Mouse (Mus musculus): ENCODE results near the gene Olfr1395. TPM values are rescaled to one million over a fixed set of nuclear protein-coding genes. Genes with fewer than 3 reads are reported as not detected.
"Not testable (repeated sequence)": the region's sequence is repeated elsewhere in the genome, so short reads cannot be mapped to it uniquely, and the experiment has no call there.

Olfr1395 gene
- polyA plus RNA-seq, 1 experiment from 2014 or later: not detected

GRCm38 (mm10) chr11:49183172-49183571 lies 41.1 kb downstream of the Olfr1395 start:
- Histone ChIP-seq H3K27ac (replicated peaks) (no peak overlapping the region), H3K4me1 (no peaks in the 10 kb centered on the region), H3K4me3 (no peak overlapping the region), H3K9ac (replicated peaks) (no peak overlapping the region), H3K27me3 (no peaks in the 10 kb centered on the region), H3K9me3 (no peaks in the 10 kb centered on the region), H3K36me3 (no peaks in the 10 kb centered on the region), H3K4me2 (replicated peaks) (no peak overlapping the region)
- ATAC-seq (replicated peaks): no peak
- WGBS: 72% methylated on average over 1 of the region's 1 CpGs

DNA sequence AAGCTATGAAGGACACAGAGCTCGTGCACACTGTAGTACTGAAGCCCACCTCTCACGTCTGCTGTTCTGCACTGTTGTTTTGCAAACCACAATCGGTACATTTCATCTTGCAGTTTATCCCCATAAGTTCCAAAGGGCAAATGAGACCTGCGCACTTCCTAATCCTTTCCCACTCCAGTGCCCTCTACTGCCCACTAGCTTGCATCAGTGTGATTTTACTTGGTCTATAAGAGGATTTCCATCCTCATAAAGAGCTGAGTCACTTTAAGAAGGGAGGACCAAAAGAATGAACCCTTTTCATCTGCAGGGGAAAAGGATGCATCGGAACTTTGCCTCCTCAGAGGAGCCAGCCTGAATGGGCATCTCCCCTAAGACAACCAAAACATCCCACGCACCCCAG lies 44.4 kb downstream of the Olfr1395 start:
- H3K4me2 ChIP-seq (replicated peaks): no peak overlapping the region
- H3K9me3 ChIP-seq: no peaks in the 10 kb centered on the region
- no peaks in the 10 kb centered on the region for H3K27me3 ChIP-seq
- H3K36me3 ChIP-seq: no peaks in the 10 kb centered on the region
- WGBS: 80% methylated on average over 6 of the region's 6 CpGs
- H3K9ac ChIP-seq (replicated peaks): no peak overlapping the region
- no peak for ATAC-seq (replicated peaks)
- no peak overlapping the region for H3K4me3 ChIP-seq
- no peaks in the 10 kb centered on the region for H3K4me1 ChIP-seq
- H3K27ac ChIP-seq (replicated peaks): no peak overlapping the region

DNA sequence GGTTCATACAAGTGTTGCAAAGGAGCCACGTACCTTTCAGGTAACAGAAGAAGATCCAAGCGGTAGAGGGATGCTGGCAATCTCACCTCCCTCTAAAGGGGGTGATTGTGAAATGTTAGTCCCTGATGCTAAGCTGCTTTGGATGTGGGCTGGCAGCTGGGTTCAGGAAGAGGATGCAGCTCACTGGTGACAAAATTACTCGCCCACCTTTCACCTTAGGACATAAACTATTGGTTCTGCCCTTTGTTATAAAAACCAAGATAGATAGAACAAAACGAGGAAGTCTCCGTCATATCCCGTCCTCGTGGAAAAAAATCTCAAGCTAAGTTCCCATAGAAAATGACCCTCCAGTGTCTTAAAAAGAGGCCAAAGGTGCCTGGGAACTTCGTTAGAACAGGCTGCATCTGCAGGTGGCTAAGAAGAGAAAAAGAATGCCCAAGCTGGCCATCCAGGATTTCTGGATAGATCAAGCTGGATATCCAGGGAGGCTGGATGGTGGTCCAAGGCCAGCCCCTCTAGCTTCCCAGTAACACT lies 44.9 kb downstream of the Olfr1395 start, which contains the start of gene Btnl9:
TSS of gene Btnl9 (minus strand) at position 205 of the 534 bp plus-strand sequence.
- Histone ChIP-seq H3K4me2 (replicated peaks) (no peak within 1 kb of the TSS), H3K4me1 (no peaks in the 10 kb centered on the region), H3K36me3 (no peaks in the 10 kb centered on the region), H3K9ac (replicated peaks) (no peak within 1 kb of the TSS), H3K4me3 (no peak within 1 kb of the TSS), H3K27me3 (no peaks in the 10 kb centered on the region), H3K9me3 (no peaks in the 10 kb centered on the region), H3K27ac (replicated peaks) (no peak within 1 kb of the TSS)
- WGBS: 80% methylated on average over 8 of the region's 8 CpGs
- no peak for ATAC-seq (replicated peaks)

GRCm38 (mm10) chr11:49187701-49188100 lies 45.6 kb downstream of the Olfr1395 start:
- Histone ChIP-seq H3K4me2 (replicated peaks) (no peak overlapping the region), H3K27me3 (no peaks in the 10 kb centered on the region), H3K4me1 (no peaks in the 10 kb centered on the region), H3K36me3 (no peaks in the 10 kb centered on the region), H3K9me3 (no peaks in the 10 kb centered on the region), H3K4me3 (no peak overlapping the region), H3K9ac (replicated peaks) (no peak overlapping the region), H3K27ac (replicated peaks) (no peak overlapping the region)
- 81% methylated on average over 10 of the region's 10 CpGs for WGBS
- ATAC-seq (replicated peaks): no peak

GRCm38 (mm10) chr11:49189737-49190136 lies 47.7 kb downstream of the Olfr1395 start:
- H3K36me3 ChIP-seq: no peaks in the 10 kb centered on the region
- H3K4me1 ChIP-seq: no peaks in the 10 kb centered on the region
- ATAC-seq (replicated peaks): no peak
- no peaks in the 10 kb centered on the region for H3K9me3 ChIP-seq
- H3K4me3 ChIP-seq: no peak overlapping the region
- WGBS: 5% methylated on average over 7 of the region's 7 CpGs
- H3K4me2 ChIP-seq (replicated peaks): no peak overlapping the region
- H3K27ac ChIP-seq (replicated peaks): no peak overlapping the region
- H3K9ac ChIP-seq (replicated peaks): no peak overlapping the region
- H3K27me3 ChIP-seq: no peaks in the 10 kb centered on the region

GRCm38 (mm10) chr11:49191083-49191482 lies 49.0 kb downstream of the Olfr1395 start:
- H3K36me3 ChIP-seq: no peaks in the 10 kb centered on the region
- no peak overlapping the region for H3K27ac ChIP-seq (replicated peaks)
- no peak overlapping the region for H3K4me3 ChIP-seq
- no peak overlapping the region for H3K9ac ChIP-seq (replicated peaks)
- ATAC-seq (replicated peaks): no peak
- no peaks in the 10 kb centered on the region for H3K27me3 ChIP-seq
- H3K4me1 ChIP-seq: no peaks in the 10 kb centered on the region
- no peak overlapping the region for H3K4me2 ChIP-seq (replicated peaks)
- no peaks in the 10 kb centered on the region for H3K9me3 ChIP-seq
- WGBS: 67% methylated on average over 2 of the region's 2 CpGs

DNA sequence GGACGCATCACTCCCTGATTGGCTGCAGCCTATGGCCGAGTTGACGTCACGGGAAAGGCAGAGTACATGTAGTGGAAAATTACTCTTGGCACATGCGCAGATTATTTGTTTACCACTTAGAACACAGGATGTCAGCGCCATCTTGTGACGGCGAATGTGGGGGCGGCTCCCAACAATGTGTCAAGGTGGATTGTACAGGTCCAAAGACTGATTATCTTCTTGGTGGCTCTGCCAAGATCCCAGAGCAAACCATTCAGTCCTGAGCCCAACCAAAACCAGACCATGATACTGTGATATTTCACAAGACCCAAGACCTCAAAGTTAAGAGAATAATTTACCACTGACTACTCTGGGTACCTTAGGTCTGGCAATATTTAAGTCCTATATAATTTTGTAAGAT lies 52.7 kb downstream of the Olfr1395 start:
- not testable (repeated sequence) for H3K27me3 ChIP-seq; H3K36me3 ChIP-seq; H3K9ac ChIP-seq (replicated peaks); H3K4me1 ChIP-seq; ATAC-seq (replicated peaks); H3K27ac ChIP-seq (replicated peaks); H3K4me3 ChIP-seq; H3K4me2 ChIP-seq (replicated peaks); H3K9me3 ChIP-seq
- 97% methylated on average over 9 of the region's 9 CpGs for WGBS

DNA sequence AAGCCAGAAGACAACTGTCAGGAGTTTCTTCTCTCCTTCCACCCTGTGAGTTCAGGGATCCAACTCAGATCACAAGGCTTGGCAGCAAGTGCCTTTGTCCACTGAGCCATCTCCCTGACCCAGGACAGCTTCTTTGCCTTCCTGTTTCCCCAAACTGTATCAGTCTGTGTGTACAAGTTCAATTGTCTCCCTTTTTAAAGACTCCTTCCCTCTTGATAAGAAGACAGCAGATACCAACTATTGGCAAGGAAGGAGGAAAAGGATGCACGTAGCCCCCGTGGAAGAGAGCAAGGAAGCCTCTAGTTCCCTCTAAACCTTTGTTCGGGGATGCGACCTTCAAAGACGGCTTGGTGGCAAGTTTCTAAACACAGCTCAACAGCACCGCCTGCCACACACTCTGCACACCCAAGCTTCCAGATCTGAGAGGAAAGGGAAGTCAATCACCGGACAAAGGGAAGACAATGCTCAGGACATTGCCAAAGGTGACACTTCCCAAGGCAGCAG lies 53.8 kb downstream of the Olfr1395 start:
- Histone ChIP-seq H3K4me2 (replicated peaks) (no peak overlapping the region), H3K27me3 (no peaks in the 10 kb centered on the region), H3K4me1 (no peaks in the 10 kb centered on the region), H3K36me3 (no peaks in the 10 kb centered on the region), H3K4me3 (no peak overlapping the region), H3K27ac (replicated peaks) (no peak overlapping the region), H3K9me3 (no peaks in the 10 kb centered on the region), H3K9ac (replicated peaks) (no peak overlapping the region)
- ATAC-seq (replicated peaks): no peak
- 88% methylated on average over 7 of the region's 7 CpGs for WGBS

Other genes starting within 250 kb of the Olfr1395 start
- gene Gm5431, start 240.1 kb upstream of the Olfr1395 start, polyA plus RNA-seq (2015; fragmentation: Nextera tagmentation; extraction: Ambion mirVana): 0.11 and 0.14 TPM in 2 replicates
- gene Psme2b, start 196.1 kb upstream of the Olfr1395 start, polyA plus RNA-seq (2015; fragmentation: Nextera tagmentation; extraction: Ambion mirVana): 1.3 and 1.5 TPM in 2 replicates
- not detected in 2 replicates for gene Olfr56, start 163.4 kb upstream of the Olfr1395 start, polyA plus RNA-seq (2015; fragmentation: Nextera tagmentation; extraction: Ambion mirVana)
- gene 9930111J21Rik1, start 162.9 kb upstream of the Olfr1395 start, polyA plus RNA-seq (2015; fragmentation: Nextera tagmentation; extraction: Ambion mirVana): 0.34 and 0.55 TPM in 2 replicates
- gene Gm12185, start 150.0 kb upstream of the Olfr1395 start, polyA plus RNA-seq (2015; fragmentation: Nextera tagmentation; extraction: Ambion mirVana): not detected in 2 replicates
- gene Tgtp1, start 148.1 kb upstream of the Olfr1395 start, polyA plus RNA-seq (2015; fragmentation: Nextera tagmentation; extraction: Ambion mirVana): not detected in 2 replicates
- 0.24 and 0.28 TPM in 2 replicates for gene 9930111J21Rik2, start 91.0 kb upstream of the Olfr1395 start, polyA plus RNA-seq (2015; fragmentation: Nextera tagmentation; extraction: Ambion mirVana)
- gene Tgtp2, start 78.1 kb upstream of the Olfr1395 start, polyA plus RNA-seq (2015; fragmentation: Nextera tagmentation; extraction: Ambion mirVana): not detected in 2 replicates
- gene Ifi47, start 65.7 kb upstream of the Olfr1395 start, polyA plus RNA-seq (2015; fragmentation: Nextera tagmentation; extraction: Ambion mirVana): 0.38 and 0.54 TPM in 2 replicates
- not detected in 2 replicates for gene Olfr1396, start 27.4 kb upstream of the Olfr1395 start, polyA plus RNA-seq (2015; fragmentation: Nextera tagmentation; extraction: Ambion mirVana)
- not detected in 2 replicates for gene Olfr1394, start 12.1 kb downstream of the Olfr1395 start, polyA plus RNA-seq (2015; fragmentation: Nextera tagmentation; extraction: Ambion mirVana)
- gene Btnl9, start 44.9 kb downstream of the Olfr1395 start, polyA plus RNA-seq (2015; fragmentation: Nextera tagmentation; extraction: Ambion mirVana): 0.09 TPM in 1 of 2 replicates, not detected in the other
- 54.7 and 55.1 TPM in 2 replicates for gene Zfp62, start 61.0 kb downstream of the Olfr1395 start, polyA plus RNA-seq (2015; fragmentation: Nextera tagmentation; extraction: Ambion mirVana)
- gene Mgat1, start 101.9 kb downstream of the Olfr1395 start, polyA plus RNA-seq (2015; fragmentation: Nextera tagmentation; extraction: Ambion mirVana): 30.2 and 30.3 TPM in 2 replicates
- not detected in 2 replicates for gene Olfr1393, start 136.0 kb downstream of the Olfr1395 start, polyA plus RNA-seq (2015; fragmentation: Nextera tagmentation; extraction: Ambion mirVana)
- gene Olfr1392, start 143.0 kb downstream of the Olfr1395 start, polyA plus RNA-seq (2015; fragmentation: Nextera tagmentation; extraction: Ambion mirVana): not detected in 2 replicates
- gene Olfr10, start 162.5 kb downstream of the Olfr1395 start, polyA plus RNA-seq (2015; fragmentation: Nextera tagmentation; extraction: Ambion mirVana): not detected in 2 replicates
- gene Olfr1391, start 180.5 kb downstream of the Olfr1395 start, polyA plus RNA-seq (2015; fragmentation: Nextera tagmentation; extraction: Ambion mirVana): not detected in 2 replicates
- not detected in 2 replicates for gene Olfr1390, start 192.9 kb downstream of the Olfr1395 start, polyA plus RNA-seq (2015; fragmentation: Nextera tagmentation; extraction: Ambion mirVana)